Mouse (Mus musculus): ENCODE measurements at regions not wholly inside any gene's neighbourhood (a gene's known extent, or its start where the extent isn't known, plus 50 kb on each side); places are given as distances from the start of the nearest gene placed in this dataset.

DNA sequence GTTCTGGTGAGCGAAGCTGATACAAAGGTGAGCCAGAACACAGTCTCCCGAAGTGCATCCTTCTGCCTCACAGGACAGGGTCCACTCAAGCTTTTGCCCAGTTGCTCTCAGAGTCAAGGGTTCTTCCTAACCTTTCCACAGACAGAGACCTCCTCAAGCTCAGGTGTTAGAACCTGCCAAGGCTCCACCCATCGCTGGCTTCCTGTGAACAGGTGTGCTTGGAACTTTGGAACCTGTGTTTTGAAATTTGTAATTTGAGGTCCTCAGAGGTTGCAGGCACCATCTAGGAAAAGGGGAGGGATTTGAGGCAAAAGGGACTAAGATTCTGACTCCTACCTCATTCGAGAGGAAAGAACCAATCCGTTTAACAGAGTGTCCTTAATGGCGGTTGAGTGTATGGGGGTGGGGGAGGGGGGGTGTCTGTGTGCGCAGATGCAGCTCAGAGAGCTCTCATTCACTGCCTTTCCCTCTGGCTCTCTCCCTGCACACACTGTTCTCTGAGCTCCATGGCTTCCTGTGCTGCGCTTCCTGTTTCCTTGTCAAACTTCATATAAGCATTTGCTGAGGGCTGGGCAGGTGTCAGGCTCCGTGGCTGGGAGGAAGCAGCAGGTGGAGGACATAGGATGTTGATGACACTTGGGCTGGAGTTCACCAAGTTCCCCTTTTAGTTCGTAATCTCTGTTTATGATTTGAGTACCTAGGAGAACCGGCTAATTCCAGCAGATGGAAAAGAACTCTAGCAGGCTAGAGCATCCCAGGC, 195.8 kb downstream of the Pten start:
- TF ChIP-seq CHD2 (IDR thresholded peaks at IDR 0.05; ENCODE audit: low read depth, low read length) (no peak), HCFC1 (IDR thresholded peaks at IDR 0.05; ENCODE audit: borderline replicate concordance, insufficient read depth, low read length) (no peak), ZC3H11A (IDR thresholded peaks at IDR 0.05; ENCODE audit: borderline replicate concordance, low read depth, low read length) (no peak), MAFK (IDR thresholded peaks at IDR 0.05; ENCODE audit: insufficient read depth, low read depth, low read length) (no peak), ZNF384 (IDR thresholded peaks at IDR 0.05; ENCODE audit: low read depth, low read length) (no peak)
- no peak overlapping the region for H3K27ac ChIP-seq (ENCODE audit: insufficient read depth, low read depth, low read length, poor library complexity, severe bottlenecking)
- no peaks in the 10 kb centered on the region for H3K36me3 ChIP-seq (ENCODE audit: control insufficient read depth, insufficient read depth, low read length, poor library complexity, severe bottlenecking)
- no peak for DNase-seq (ENCODE audit: low read depth, low spot score)
- H3K4me1 ChIP-seq (ENCODE audit: control insufficient read depth in 2 of 2, insufficient read depth in 2 of 2, low read length in 2 of 2, poor library complexity in 1 of 2) = peaks cover 13 to 35% of the 10 kb centered on the region in 2 experiments
- H3K9me3 ChIP-seq (ENCODE audit: control insufficient read depth, insufficient read depth, low read depth, low read length) = no peaks in the 10 kb centered on the region
- in situ Hi-C loops (cut with MboI; ENCODE audit: low sequenced_read_pairs in 2 of 2, unreplicated experiment in 2 of 2) = loop anchor here in 1 of 2 experiments (10.0 kb wide), 1 partner anchor 228 kb away; no protein-coding TSS in a partner anchor
- H3K9ac ChIP-seq (ENCODE audit: insufficient read depth, low read depth, low read length, poor library complexity, severe bottlenecking) = no peak overlapping the region
- no peak overlapping the region for H3K4me3 ChIP-seq (ENCODE audit: insufficient read depth in 1 of 2, low read depth in 1 of 2, low read length in 2 of 2, poor library complexity in 1 of 2, severe bottlenecking in 1 of 2)

DNA sequence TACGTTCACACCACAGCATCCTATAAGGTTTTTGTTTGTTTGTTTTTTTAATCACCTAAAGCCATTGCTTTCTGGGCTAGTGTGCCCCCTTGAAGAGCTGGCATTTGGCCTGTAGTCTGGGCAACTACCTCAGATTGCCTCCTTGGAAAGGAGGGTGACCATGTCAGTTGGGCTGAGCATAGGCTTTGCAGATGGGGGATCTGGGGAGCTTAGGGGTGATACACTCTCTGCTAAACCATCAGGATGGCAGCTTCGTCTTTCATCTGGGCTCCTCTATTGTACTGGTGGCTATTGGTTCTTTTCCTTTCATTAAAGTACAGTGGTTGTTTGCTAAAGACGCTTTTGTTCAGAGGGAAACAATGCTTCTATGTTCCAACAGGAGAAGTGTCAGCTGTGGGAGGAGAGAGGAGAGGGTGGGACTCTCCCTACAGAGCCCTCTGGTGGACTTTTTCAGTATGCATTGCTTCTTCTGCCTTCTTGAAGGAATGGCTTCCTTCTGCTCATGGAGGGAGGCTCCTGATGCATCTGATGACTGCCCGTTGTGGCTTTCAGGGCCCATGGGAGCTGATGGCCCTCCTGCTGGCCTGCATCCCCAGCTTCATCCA, 196.8 kb downstream of the Pten start:
- Histone ChIP-seq H3K9ac (ENCODE audit: insufficient read depth, low read depth, low read length, poor library complexity, severe bottlenecking) (no peak overlapping the region), H3K4me3 (ENCODE audit: insufficient read depth in 1 of 2, low read depth in 1 of 2, low read length in 2 of 2, poor library complexity in 1 of 2, severe bottlenecking in 1 of 2) (no peak overlapping the region), H3K9me3 (ENCODE audit: control insufficient read depth, insufficient read depth, low read depth, low read length) (no peaks in the 10 kb centered on the region), H3K4me1 (ENCODE audit: control insufficient read depth in 2 of 2, insufficient read depth in 2 of 2, low read length in 2 of 2, poor library complexity in 1 of 2) (peaks cover 15 to 43% of the 10 kb centered on the region in 2 experiments), H3K27ac (ENCODE audit: insufficient read depth, low read depth, low read length, poor library complexity, severe bottlenecking) (no peak overlapping the region), H3K36me3 (ENCODE audit: control insufficient read depth, insufficient read depth, low read length, poor library complexity, severe bottlenecking) (no peaks in the 10 kb centered on the region)
- 0 out of 2 replicates have a peak, but pooled peaks have one; percentile 21 for TF ChIP-seq ZC3H11A (IDR thresholded peaks at IDR 0.05; ENCODE audit: borderline replicate concordance, low read depth, low read length)
- TF ChIP-seq HCFC1 (IDR thresholded peaks at IDR 0.05; ENCODE audit: borderline replicate concordance, insufficient read depth, low read length) = no peak
- no peak for TF ChIP-seq ZNF384 (IDR thresholded peaks at IDR 0.05; ENCODE audit: low read depth, low read length)
- no peak for TF ChIP-seq CHD2 (IDR thresholded peaks at IDR 0.05; ENCODE audit: low read depth, low read length)
- no peak for TF ChIP-seq MAFK (IDR thresholded peaks at IDR 0.05; ENCODE audit: insufficient read depth, low read depth, low read length)
- peak; percentile 42 for DNase-seq (ENCODE audit: low read depth, low spot score)
- in situ Hi-C loops (cut with MboI; ENCODE audit: low sequenced_read_pairs in 2 of 2, unreplicated experiment in 2 of 2) = loop anchor here in 1 of 2 experiments (10.0 kb wide), 1 partner anchor 229 kb away; no protein-coding TSS in a partner anchor

DNA sequence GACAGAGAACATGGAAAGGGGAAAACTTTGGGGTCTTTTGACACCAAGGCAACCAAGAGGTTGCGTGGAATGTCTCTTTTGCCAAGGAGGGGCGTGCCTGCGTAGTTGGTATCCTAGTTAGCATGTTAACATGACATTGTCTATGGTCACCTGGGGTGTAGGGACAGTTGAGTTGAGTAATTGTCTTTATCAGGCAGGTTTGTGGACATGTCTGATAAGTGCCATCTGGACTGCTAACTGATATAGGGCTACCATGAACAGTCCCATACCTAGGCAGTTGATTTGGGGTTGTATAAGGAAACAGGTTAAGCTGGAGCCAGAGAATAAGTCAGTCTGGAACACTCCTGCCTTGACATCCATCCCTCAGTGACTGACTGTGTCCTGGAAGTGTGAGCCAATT, 197.6 kb downstream of the Pten start:
- Histone ChIP-seq H3K9ac (ENCODE audit: insufficient read depth, low read depth, low read length, poor library complexity, severe bottlenecking) (no peak overlapping the region), H3K27ac (ENCODE audit: insufficient read depth, low read depth, low read length, poor library complexity, severe bottlenecking) (no peak overlapping the region), H3K4me1 (ENCODE audit: control insufficient read depth in 2 of 2, insufficient read depth in 2 of 2, low read length in 2 of 2, poor library complexity in 1 of 2) (peaks cover 15 to 49% of the 10 kb centered on the region in 2 experiments), H3K9me3 (ENCODE audit: control insufficient read depth, insufficient read depth, low read depth, low read length) (no peaks in the 10 kb centered on the region), H3K4me3 (ENCODE audit: insufficient read depth in 1 of 2, low read depth in 1 of 2, low read length in 2 of 2, poor library complexity in 1 of 2, severe bottlenecking in 1 of 2) (no peak overlapping the region), H3K36me3 (ENCODE audit: control insufficient read depth, insufficient read depth, low read length, poor library complexity, severe bottlenecking) (no peaks in the 10 kb centered on the region)
- TF ChIP-seq HCFC1 (IDR thresholded peaks at IDR 0.05; ENCODE audit: borderline replicate concordance, insufficient read depth, low read length) (no peak), CHD2 (IDR thresholded peaks at IDR 0.05; ENCODE audit: low read depth, low read length) (no peak), MAFK (IDR thresholded peaks at IDR 0.05; ENCODE audit: insufficient read depth, low read depth, low read length) (no peak), ZC3H11A (IDR thresholded peaks at IDR 0.05; ENCODE audit: borderline replicate concordance, low read depth, low read length) (no peak), ZNF384 (IDR thresholded peaks at IDR 0.05; ENCODE audit: low read depth, low read length) (no peak)
- DNase-seq (ENCODE audit: low read depth, low spot score) = no peak
- in situ Hi-C loops (cut with MboI; ENCODE audit: low sequenced_read_pairs in 2 of 2, unreplicated experiment in 2 of 2) = loop anchor here in 1 of 2 experiments (10.0 kb wide), 1 partner anchor 230 kb away; no protein-coding TSS in a partner anchor

DNA sequence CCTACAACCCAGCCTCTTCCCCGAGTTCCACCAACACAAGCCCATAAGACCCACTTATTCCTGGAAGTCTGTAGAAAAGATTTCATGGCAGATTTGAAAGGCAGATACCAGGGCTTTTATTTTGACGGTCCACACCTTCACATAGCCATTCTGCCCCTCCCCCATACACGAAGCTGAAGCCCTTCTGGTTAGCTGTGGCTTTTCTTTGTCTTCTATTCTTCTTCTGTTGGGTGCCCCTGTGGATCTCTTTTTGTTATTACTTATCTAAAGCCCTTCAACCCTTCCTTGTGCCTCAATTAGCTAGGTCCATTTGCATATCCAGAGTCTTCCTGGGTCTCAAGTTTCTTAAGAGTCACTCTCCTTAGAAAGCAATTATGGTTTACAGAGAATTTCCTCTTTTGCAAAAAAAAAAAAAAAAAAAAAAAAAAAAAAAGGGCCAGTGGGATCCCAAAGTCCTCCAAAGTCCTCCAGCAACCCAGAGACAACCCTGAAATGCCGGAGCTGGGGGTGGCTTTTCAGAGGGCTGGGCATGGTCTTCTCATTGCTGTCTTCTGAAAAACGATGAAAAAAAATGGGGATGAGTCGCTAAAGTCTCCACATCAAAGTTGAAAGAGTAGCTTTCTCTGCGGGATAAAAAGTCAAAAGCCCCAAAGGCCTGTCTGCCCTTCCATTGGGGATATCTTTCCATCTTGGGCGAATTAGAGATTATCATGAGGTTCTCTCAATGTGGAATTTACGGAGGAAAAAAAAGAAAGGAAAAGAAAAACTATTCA, 199.0 kb downstream of the Pten start:
- H3K4me1 ChIP-seq (ENCODE audit: control insufficient read depth in 2 of 2, insufficient read depth in 2 of 2, low read length in 2 of 2, poor library complexity in 1 of 2) = peaks cover 15 to 55% of the 10 kb centered on the region in 2 experiments
- peak overlapping the region; percentile 26; the same call in 1 of the 2 replicates for H3K9ac ChIP-seq (ENCODE audit: insufficient read depth, low read depth, low read length, poor library complexity, severe bottlenecking)
- H3K9me3 ChIP-seq (ENCODE audit: control insufficient read depth, insufficient read depth, low read depth, low read length) = no peaks in the 10 kb centered on the region
- H3K27ac ChIP-seq (ENCODE audit: insufficient read depth, low read depth, low read length, poor library complexity, severe bottlenecking) = peak overlapping the region; percentile 83
- in situ Hi-C loops (cut with MboI; ENCODE audit: low sequenced_read_pairs in 2 of 2, unreplicated experiment in 2 of 2) = loop anchor here in 1 of 2 experiments (10.0 kb wide), 1 partner anchor 232 kb away; no protein-coding TSS in a partner anchor
- no peaks in the 10 kb centered on the region for H3K36me3 ChIP-seq (ENCODE audit: control insufficient read depth, insufficient read depth, low read length, poor library complexity, severe bottlenecking)
- peak; percentile 76 for DNase-seq (ENCODE audit: low read depth, low spot score)
- 0 out of 2 replicates have a peak, but pooled peaks have one; percentile 39 for TF ChIP-seq HCFC1 (IDR thresholded peaks at IDR 0.05; ENCODE audit: borderline replicate concordance, insufficient read depth, low read length)
- peak; percentile 95 for TF ChIP-seq ZNF384 (IDR thresholded peaks at IDR 0.05; ENCODE audit: low read depth, low read length)
- no peak for TF ChIP-seq MAFK (IDR thresholded peaks at IDR 0.05; ENCODE audit: insufficient read depth, low read depth, low read length)
- peak; percentile 77 for TF ChIP-seq CHD2 (IDR thresholded peaks at IDR 0.05; ENCODE audit: low read depth, low read length)
- H3K4me3 ChIP-seq (ENCODE audit: insufficient read depth in 1 of 2, low read depth in 1 of 2, low read length in 2 of 2, poor library complexity in 1 of 2, severe bottlenecking in 1 of 2) = peak overlapping the region; percentile 46 to 55

All from ES-E14 (cell line).